Mouse (Mus musculus) neural tube, embryonic 10.5 days (tissue): Measurements from ENCODE around the gene Lin7c.

Experiments
- DNase-seq: peaks from one replicate; pipeline ENCODE4 v3.0.0-alpha.2; 2017; ENCODE audit warnings: low spot score; ENCODE audit errors: extremely low spot score

Gene Lin7c

GRCm38 (mm10) chr2:109936410-109936755 lies 45.7 kb downstream of the Lin7c start:
- no peak for DNase-seq

GRCm38 (mm10) chr2:109941973-109942444 lies 51.4 kb downstream of the Lin7c start:
- DNase-seq, result peak; percentile 49

- DNase-seq, result no peak
Measured at GRCm38 (mm10) chr2:109942810-109943570, 52.3 kb downstream of the Lin7c start.

GRCm38 (mm10) chr2:109944995-109945394 lies 54.3 kb downstream of the Lin7c start:
- DNase-seq, result no peak

GRCm38 (mm10) chr2:109945532-109945931 lies 54.9 kb downstream of the Lin7c start:
- DNase-seq, result no peak

- no peak for DNase-seq
Measured at GRCm38 (mm10) chr2:109946426-109946825, 55.8 kb downstream of the Lin7c start.

GRCm38 (mm10) chr2:109949519-109949918 lies 58.9 kb downstream of the Lin7c start:
- no peak for DNase-seq

GRCm38 (mm10) chr2:109950311-109950710 lies 59.7 kb downstream of the Lin7c start:
- no peak for DNase-seq
